Mouse (Mus musculus): Measurements from ENCODE around the gene Pole2.
"Not testable (repeated sequence)": the region's sequence is repeated elsewhere in the genome, so short reads cannot be mapped to it uniquely, and the experiment has no call there.

The Pole2 gene

GRCm38 (mm10) chr12:69186811-69187471, 41.1 kb downstream of the Pole2 start:
- in situ Hi-C loops (cut with MboI; ENCODE audit: low pct_unique_long_range_greater_than_20kb in 1 of 2, low sequenced_read_pairs in 2 of 2, unreplicated experiment in 1 of 2): no loop called here

- in situ Hi-C loops (cut with MboI; ENCODE audit: low pct_unique_long_range_greater_than_20kb in 1 of 2, low sequenced_read_pairs in 2 of 2, unreplicated experiment in 1 of 2): no loop called here
Observed at GRCm38 (mm10) chr12:69185371-69185770, 42.6 kb downstream of the Pole2 start.

- in situ Hi-C loops (cut with MboI; ENCODE audit: low pct_unique_long_range_greater_than_20kb in 1 of 2, low sequenced_read_pairs in 2 of 2, unreplicated experiment in 1 of 2): no loop called here
Observed at GRCm38 (mm10) chr12:69184342-69185295, 43.4 kb downstream of the Pole2 start.

- in situ Hi-C loops (cut with MboI; ENCODE audit: low pct_unique_long_range_greater_than_20kb in 1 of 2, low sequenced_read_pairs in 2 of 2, unreplicated experiment in 1 of 2): no loop called here
Observed at GRCm38 (mm10) chr12:69183583-69184308, 44.2 kb downstream of the Pole2 start, which contains the start of the genes Rpl36al and Mgat2. TSS of gene Rpl36al (minus strand) at chr12:69184083. TSS of gene Mgat2 (plus strand) at chr12:69184157.

GRCm38 (mm10) chr12:69181800-69182199, 46.2 kb downstream of the Pole2 start:
- in situ Hi-C loops (cut with MboI; ENCODE audit: low pct_unique_long_range_greater_than_20kb in 1 of 2, low sequenced_read_pairs in 2 of 2, unreplicated experiment in 1 of 2): no loop called here

GRCm38 (mm10) chr12:69179371-69179770, 48.6 kb downstream of the Pole2 start:
- in situ Hi-C loops (cut with MboI; ENCODE audit: low pct_unique_long_range_greater_than_20kb in 1 of 2, low sequenced_read_pairs in 2 of 2, unreplicated experiment in 1 of 2): no loop called here

- in situ Hi-C loops (cut with MboI; ENCODE audit: low pct_unique_long_range_greater_than_20kb in 1 of 2, low sequenced_read_pairs in 2 of 2, unreplicated experiment in 1 of 2): no loop called here
Observed at GRCm38 (mm10) chr12:69177526-69177925, 50.5 kb downstream of the Pole2 start.

GRCm38 (mm10) chr12:69175975-69176374, 52.0 kb downstream of the Pole2 start:
- in situ Hi-C loops (cut with MboI; ENCODE audit: low pct_unique_long_range_greater_than_20kb in 1 of 2, low sequenced_read_pairs in 2 of 2, unreplicated experiment in 1 of 2): no loop called here

- in situ Hi-C loops (cut with MboI; ENCODE audit: low pct_unique_long_range_greater_than_20kb in 1 of 2, low sequenced_read_pairs in 2 of 2, unreplicated experiment in 1 of 2): no loop called here
Observed at GRCm38 (mm10) chr12:69171307-69171706, 56.7 kb downstream of the Pole2 start.

- in situ Hi-C loops (cut with MboI; ENCODE audit: low pct_unique_long_range_greater_than_20kb in 1 of 2, low sequenced_read_pairs in 2 of 2, unreplicated experiment in 1 of 2): no loop called here
Observed at GRCm38 (mm10) chr12:69168461-69169106, 59.4 kb downstream of the Pole2 start, which contains the start of gene Lrr1. TSS of gene Lrr1 (plus strand) at chr12:69168814.

- in situ Hi-C loops (cut with MboI; ENCODE audit: low pct_unique_long_range_greater_than_20kb in 1 of 2, low sequenced_read_pairs in 2 of 2, unreplicated experiment in 1 of 2): no loop called here
Observed at GRCm38 (mm10) chr12:69167656-69168460, 60.1 kb downstream of the Pole2 start.

GRCm38 (mm10) chr12:69166861-69167581, 61.0 kb downstream of the Pole2 start:
- in situ Hi-C loops (cut with MboI; ENCODE audit: low pct_unique_long_range_greater_than_20kb in 1 of 2, low sequenced_read_pairs in 2 of 2, unreplicated experiment in 1 of 2): not testable (repeated sequence)

GRCm38 (mm10) chr12:69164904-69165303, 63.1 kb downstream of the Pole2 start:
- in situ Hi-C loops (cut with MboI; ENCODE audit: low pct_unique_long_range_greater_than_20kb in 1 of 2, low sequenced_read_pairs in 2 of 2, unreplicated experiment in 1 of 2): no loop called here

GRCm38 (mm10) chr12:69163586-69163985, 64.4 kb downstream of the Pole2 start:
- in situ Hi-C loops (cut with MboI; ENCODE audit: low pct_unique_long_range_greater_than_20kb in 1 of 2, low sequenced_read_pairs in 2 of 2, unreplicated experiment in 1 of 2): not testable (repeated sequence)

- in situ Hi-C loops (cut with MboI; ENCODE audit: low pct_unique_long_range_greater_than_20kb in 1 of 2, low sequenced_read_pairs in 2 of 2, unreplicated experiment in 1 of 2): not testable (repeated sequence)
Observed at GRCm38 (mm10) chr12:69160677-69161076, 67.3 kb downstream of the Pole2 start.

GRCm38 (mm10) chr12:69159578-69159940, 68.4 kb downstream of the Pole2 start:
- in situ Hi-C loops (cut with MboI; ENCODE audit: low pct_unique_long_range_greater_than_20kb in 1 of 2, low sequenced_read_pairs in 2 of 2, unreplicated experiment in 1 of 2): no loop called here

Data from mouse embryonic stem cell (cell line).